Mouse (Mus musculus): ENCODE measurements around the gene Snai3.

- TF ChIP-seq EP300 (optimal IDR thresholded peaks at IDR 0.05) (no peak), CTCF (IDR thresholded peaks at IDR 0.05; ENCODE audit: low read depth) (no peak)
Observed at GRCm38 (mm10) chr8:122463651-122464640, 3.4 kb upstream of the Snai3 start.

All from stomach, postnatal 0 days (tissue).